Mouse (Mus musculus): ENCODE results near the gene Enthd1.
A peak's percentile ranks its signal among the peaks of the same experiment; 100 is the strongest.

The Enthd1 gene

GRCm38 (mm10) chr15:80565106-80565665 is at the start of gene Enthd1:
Gene Enthd1, minus strand, starts transcription at chr15:80565156.
- Histone ChIP-seq H3K27me3 (ENCODE audit: insufficient read depth, low read length) (peaks cover 8% of the 10 kb centered on the region), H3K36me3 (ENCODE audit: insufficient read depth, low read length) (no peaks in the 10 kb centered on the region), H3K9me3 (ENCODE audit: low read length) (no peaks in the 10 kb centered on the region), H3K4me3 (replicated peaks; ENCODE audit: low read length) (no peak within 1 kb of the TSS), H3K4me1 (replicated peaks; ENCODE audit: low read depth, low read length) (0 out of 2 replicates have a peak, but pooled peaks cover 10% of the 10 kb centered on the region)
- no peak for TF ChIP-seq CTCF (conservative IDR thresholded peaks at IDR 0.05; ENCODE audit: low read length)
- TF ChIP-seq POU5F1 (IDR thresholded peaks at IDR 0.05; ENCODE audit: borderline replicate concordance, low read length): no peak
- no peak for TF ChIP-seq NANOG (IDR thresholded peaks at IDR 0.05; ENCODE audit: borderline replicate concordance, low read length)

- H3K9me3 ChIP-seq (ENCODE audit: low read length): no peaks in the 10 kb centered on the region
- TF ChIP-seq NANOG (IDR thresholded peaks at IDR 0.05; ENCODE audit: borderline replicate concordance, low read length) (no peak), POU5F1 (IDR thresholded peaks at IDR 0.05; ENCODE audit: borderline replicate concordance, low read length) (no peak), CTCF (conservative IDR thresholded peaks at IDR 0.05; ENCODE audit: low read length) (no peak)
- H3K4me3 ChIP-seq (replicated peaks; ENCODE audit: low read length): no peak overlapping the region
- H3K4me1 ChIP-seq (replicated peaks; ENCODE audit: low read depth, low read length): peaks cover 45% of the 10 kb centered on the region
- H3K36me3 ChIP-seq (ENCODE audit: insufficient read depth, low read length): no peaks in the 10 kb centered on the region
- peaks cover 29% of the 10 kb centered on the region for H3K27me3 ChIP-seq (ENCODE audit: insufficient read depth, low read length)
These were observed 48.9 kb upstream of the Enthd1 start for GRCm38 (mm10) chr15:80613904-80614303.

GRCm38 (mm10) chr15:80611478-80611877 is 46.5 kb upstream of the Enthd1 start:
- no peaks in the 10 kb centered on the region for H3K9me3 ChIP-seq (ENCODE audit: low read length)
- H3K27me3 ChIP-seq (ENCODE audit: insufficient read depth, low read length): peaks cover 18% of the 10 kb centered on the region
- H3K4me1 ChIP-seq (replicated peaks; ENCODE audit: low read depth, low read length): peaks cover 26% of the 10 kb centered on the region
- no peak overlapping the region for H3K4me3 ChIP-seq (replicated peaks; ENCODE audit: low read length)
- TF ChIP-seq CTCF (conservative IDR thresholded peaks at IDR 0.05; ENCODE audit: low read length): no peak
- TF ChIP-seq POU5F1 (IDR thresholded peaks at IDR 0.05; ENCODE audit: borderline replicate concordance, low read length): no peak
- no peak for TF ChIP-seq NANOG (IDR thresholded peaks at IDR 0.05; ENCODE audit: borderline replicate concordance, low read length)
- no peaks in the 10 kb centered on the region for H3K36me3 ChIP-seq (ENCODE audit: insufficient read depth, low read length)

- H3K36me3 ChIP-seq (ENCODE audit: insufficient read depth, low read length): no peaks in the 10 kb centered on the region
- no peak overlapping the region for H3K4me3 ChIP-seq (replicated peaks; ENCODE audit: low read length)
- peaks cover 15% of the 10 kb centered on the region for H3K4me1 ChIP-seq (replicated peaks; ENCODE audit: low read depth, low read length)
- peaks cover 12% of the 10 kb centered on the region; the same call in 1 of the 2 replicates for H3K27me3 ChIP-seq (ENCODE audit: insufficient read depth, low read length)
- H3K9me3 ChIP-seq (ENCODE audit: low read length): no peaks in the 10 kb centered on the region
- no peak for TF ChIP-seq POU5F1 (IDR thresholded peaks at IDR 0.05; ENCODE audit: borderline replicate concordance, low read length)
- TF ChIP-seq CTCF (conservative IDR thresholded peaks at IDR 0.05; ENCODE audit: low read length): no peak
- TF ChIP-seq NANOG (IDR thresholded peaks at IDR 0.05; ENCODE audit: borderline replicate concordance, low read length): no peak
These were observed 45.4 kb upstream of the Enthd1 start for GRCm38 (mm10) chr15:80610335-80610734.

GRCm38 (mm10) chr15:80607970-80608369 is 43.0 kb upstream of the Enthd1 start:
- Histone ChIP-seq H3K4me3 (replicated peaks; ENCODE audit: low read length) (no peak overlapping the region), H3K36me3 (ENCODE audit: insufficient read depth, low read length) (no peaks in the 10 kb centered on the region), H3K9me3 (ENCODE audit: low read length) (no peaks in the 10 kb centered on the region), H3K27me3 (ENCODE audit: insufficient read depth, low read length) (peaks cover 5% of the 10 kb centered on the region; the same call in 1 of the 2 replicates), H3K4me1 (replicated peaks; ENCODE audit: low read depth, low read length) (peaks cover 17% of the 10 kb centered on the region)
- TF ChIP-seq NANOG (IDR thresholded peaks at IDR 0.05; ENCODE audit: borderline replicate concordance, low read length) (no peak), POU5F1 (IDR thresholded peaks at IDR 0.05; ENCODE audit: borderline replicate concordance, low read length) (no peak), CTCF (conservative IDR thresholded peaks at IDR 0.05; ENCODE audit: low read length) (no peak)

DNA sequence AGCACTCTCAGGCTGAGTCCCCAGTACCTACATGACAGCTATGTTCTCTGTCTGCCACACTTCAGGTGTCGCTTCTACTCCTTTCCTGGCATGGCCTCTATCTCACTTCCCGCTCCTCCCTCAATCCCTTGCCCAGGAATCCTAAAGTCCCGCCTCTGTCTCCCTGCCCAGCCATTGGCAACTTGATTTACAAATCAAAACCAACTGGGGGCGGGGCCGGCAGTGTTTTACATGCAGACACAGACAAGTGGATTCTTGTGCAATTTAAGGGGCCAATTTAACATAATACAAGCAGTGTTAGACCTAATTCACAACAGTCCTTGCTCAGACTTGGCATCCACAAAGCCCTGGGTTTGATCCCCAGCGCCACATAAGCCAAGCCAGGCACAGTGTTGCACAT is 39.1 kb upstream of the Enthd1 start:
- H3K9me3 ChIP-seq (ENCODE audit: low read length): no peaks in the 10 kb centered on the region
- TF ChIP-seq CTCF (conservative IDR thresholded peaks at IDR 0.05; ENCODE audit: low read length): no peak
- TF ChIP-seq NANOG (IDR thresholded peaks at IDR 0.05; ENCODE audit: borderline replicate concordance, low read length): no peak
- TF ChIP-seq POU5F1 (IDR thresholded peaks at IDR 0.05; ENCODE audit: borderline replicate concordance, low read length): no peak
- H3K4me1 ChIP-seq (replicated peaks; ENCODE audit: low read depth, low read length): peaks cover 52% of the 10 kb centered on the region
- H3K36me3 ChIP-seq (ENCODE audit: insufficient read depth, low read length): no peaks in the 10 kb centered on the region
- H3K27me3 ChIP-seq (ENCODE audit: insufficient read depth, low read length): no peaks in the 10 kb centered on the region
- H3K4me3 ChIP-seq (replicated peaks; ENCODE audit: low read length): peak overlapping the region; percentile 39; the same call in 1 of the 2 replicates

DNA sequence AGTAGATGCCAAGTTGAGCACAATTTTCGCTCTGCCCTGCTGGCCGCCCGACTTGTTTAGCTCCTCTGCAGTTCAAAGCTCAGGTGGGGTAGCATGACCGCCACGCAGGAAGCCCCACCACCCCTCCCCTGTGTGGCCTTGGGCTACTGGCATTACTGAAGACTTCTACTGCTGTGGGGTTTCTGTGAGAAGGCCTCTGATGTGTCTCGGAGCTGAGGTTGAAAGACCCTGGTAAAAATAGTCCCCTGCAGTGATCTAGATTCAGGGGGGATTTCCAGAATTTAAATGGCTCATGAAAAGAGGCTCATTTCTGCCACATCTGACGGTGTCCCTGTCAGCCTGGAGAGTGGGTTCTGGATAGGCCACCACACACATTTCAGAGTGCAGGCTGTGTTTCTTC is 37.5 kb upstream of the Enthd1 start:
- H3K36me3 ChIP-seq (ENCODE audit: insufficient read depth, low read length): no peaks in the 10 kb centered on the region
- H3K27me3 ChIP-seq (ENCODE audit: insufficient read depth, low read length): no peaks in the 10 kb centered on the region
- no peak overlapping the region for H3K4me3 ChIP-seq (replicated peaks; ENCODE audit: low read length)
- no peak for TF ChIP-seq NANOG (IDR thresholded peaks at IDR 0.05; ENCODE audit: borderline replicate concordance, low read length)
- no peak for TF ChIP-seq POU5F1 (IDR thresholded peaks at IDR 0.05; ENCODE audit: borderline replicate concordance, low read length)
- TF ChIP-seq CTCF (conservative IDR thresholded peaks at IDR 0.05; ENCODE audit: low read length): no peak
- H3K9me3 ChIP-seq (ENCODE audit: low read length): no peaks in the 10 kb centered on the region
- H3K4me1 ChIP-seq (replicated peaks; ENCODE audit: low read depth, low read length): peaks cover 58% of the 10 kb centered on the region

DNA sequence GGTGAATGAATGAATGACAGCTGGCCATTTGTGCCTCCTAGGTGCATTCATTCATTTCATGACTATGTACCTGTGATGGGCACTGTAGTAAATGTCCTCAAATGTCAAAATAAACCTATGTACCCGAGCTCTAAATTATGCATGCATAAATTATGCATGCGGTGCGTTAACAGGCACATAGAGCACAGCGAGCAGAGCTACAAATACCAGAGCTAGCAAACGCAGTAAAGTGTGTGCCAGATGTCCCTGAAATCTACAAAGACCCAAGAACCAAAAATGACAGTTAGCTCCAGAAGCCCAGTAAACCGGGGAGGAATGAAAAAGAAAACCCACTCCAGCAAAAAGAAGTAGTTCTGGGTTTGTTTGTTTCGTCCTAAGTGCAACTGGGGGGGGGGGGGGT is 36.5 kb upstream of the Enthd1 start:
- no peak overlapping the region for H3K4me3 ChIP-seq (replicated peaks; ENCODE audit: low read length)
- TF ChIP-seq POU5F1 (IDR thresholded peaks at IDR 0.05; ENCODE audit: borderline replicate concordance, low read length) (no peak), CTCF (conservative IDR thresholded peaks at IDR 0.05; ENCODE audit: low read length) (no peak), NANOG (IDR thresholded peaks at IDR 0.05; ENCODE audit: borderline replicate concordance, low read length) (no peak)

GRCm38 (mm10) chr15:80599843-80600242 is 34.9 kb upstream of the Enthd1 start:
- Histone ChIP-seq H3K4me3 (replicated peaks; ENCODE audit: low read length) (no peak overlapping the region), H3K27me3 (ENCODE audit: insufficient read depth, low read length) (no peaks in the 10 kb centered on the region), H3K9me3 (ENCODE audit: low read length) (no peaks in the 10 kb centered on the region), H3K4me1 (replicated peaks; ENCODE audit: low read depth, low read length) (peaks cover 62% of the 10 kb centered on the region), H3K36me3 (ENCODE audit: insufficient read depth, low read length) (no peaks in the 10 kb centered on the region)
- TF ChIP-seq POU5F1 (IDR thresholded peaks at IDR 0.05; ENCODE audit: borderline replicate concordance, low read length) (no peak), CTCF (conservative IDR thresholded peaks at IDR 0.05; ENCODE audit: low read length) (no peak), NANOG (IDR thresholded peaks at IDR 0.05; ENCODE audit: borderline replicate concordance, low read length) (no peak)

More for the DNA sequence above, 36.5 kb upstream of the Enthd1 start:
- Histone ChIP-seq H3K9me3 (ENCODE audit: low read length) (no peaks in the 10 kb centered on the region), H3K27me3 (ENCODE audit: insufficient read depth, low read length) (no peaks in the 10 kb centered on the region), H3K36me3 (ENCODE audit: insufficient read depth, low read length) (no peaks in the 10 kb centered on the region), H3K4me1 (replicated peaks; ENCODE audit: low read depth, low read length) (peaks cover 58% of the 10 kb centered on the region)
